Mouse (Mus musculus) mesoderm, embryonic 11.5 days (tissue): Measurements from ENCODE around the gene Dact3.

ENCODE experiments used
- DNase-seq: peaks from one replicate; pipeline ENCODE4 v3.0.0-alpha.2; 2012; ENCODE audit warnings: low read depth, low spot score

The Dact3 gene

DNA sequence AGATGAGACGGTGACA lies at the start of gene Dact3:
Gene Dact3 (plus strand): TSS at position 8 of the 16 bp plus-strand sequence.
- DNase-seq: no peak

DNA sequence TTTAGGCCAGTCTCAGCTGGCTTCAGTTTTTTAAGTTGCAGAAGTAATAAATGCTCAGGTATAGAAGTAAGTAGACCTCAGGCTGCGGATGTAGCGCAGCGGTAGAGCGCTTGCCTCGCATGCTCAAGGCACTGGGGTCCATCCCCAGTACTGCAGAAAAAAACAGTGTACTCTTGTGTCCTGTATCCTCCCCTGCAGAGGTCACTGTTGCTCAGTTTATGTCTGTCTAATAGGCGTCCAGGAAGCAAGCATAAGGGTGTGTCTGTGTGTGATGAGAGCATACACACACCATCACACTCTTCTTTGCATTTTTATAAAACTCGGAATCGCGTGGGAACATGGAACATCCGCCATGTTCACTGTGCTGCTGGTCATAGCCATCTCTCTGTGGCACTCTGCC lies 49.3 kb upstream of the Dact3 start:
- DNase-seq: no peak

DNA sequence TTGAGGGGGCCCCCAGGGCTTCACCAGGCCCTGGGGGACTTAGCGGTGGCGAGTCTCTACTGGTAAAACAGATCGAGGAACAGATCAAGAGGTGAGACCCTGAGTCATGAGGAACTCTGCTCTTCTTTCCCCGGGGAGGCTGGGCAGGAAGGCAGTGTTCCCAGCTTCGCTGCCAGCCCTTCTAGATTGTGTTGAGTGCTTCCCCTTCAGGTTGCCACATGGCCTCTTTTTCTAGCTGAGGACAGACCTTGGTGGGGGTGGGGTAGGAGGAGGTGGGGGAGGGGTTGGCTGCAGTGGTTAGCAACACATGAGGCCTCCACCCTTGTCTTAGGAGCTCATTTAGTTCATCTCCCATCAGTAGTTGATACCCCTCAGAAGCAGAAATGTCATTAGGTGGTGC lies 48.5 kb upstream of the Dact3 start:
- DNase-seq: no peak

DNA sequence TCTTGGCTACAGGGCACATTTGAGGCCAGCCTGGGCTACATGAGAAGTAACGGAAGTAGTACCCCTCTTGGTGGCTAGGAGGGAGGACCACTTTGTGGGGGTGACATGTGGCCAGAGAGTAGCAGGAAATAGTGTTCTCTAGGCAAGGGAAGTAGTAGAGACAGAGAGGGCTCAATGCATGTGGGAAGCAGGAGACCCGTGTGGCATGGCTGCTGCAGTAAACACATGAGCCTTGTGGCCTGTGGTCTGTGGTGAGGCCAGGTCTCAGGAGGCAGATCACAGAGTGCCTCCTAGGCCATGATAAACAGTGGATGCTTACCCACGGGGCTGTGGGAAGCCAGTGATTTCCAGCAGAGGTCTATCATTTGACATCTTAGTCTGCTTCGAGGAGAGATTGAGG lies 47.8 kb upstream of the Dact3 start:
- no peak for DNase-seq

DNA sequence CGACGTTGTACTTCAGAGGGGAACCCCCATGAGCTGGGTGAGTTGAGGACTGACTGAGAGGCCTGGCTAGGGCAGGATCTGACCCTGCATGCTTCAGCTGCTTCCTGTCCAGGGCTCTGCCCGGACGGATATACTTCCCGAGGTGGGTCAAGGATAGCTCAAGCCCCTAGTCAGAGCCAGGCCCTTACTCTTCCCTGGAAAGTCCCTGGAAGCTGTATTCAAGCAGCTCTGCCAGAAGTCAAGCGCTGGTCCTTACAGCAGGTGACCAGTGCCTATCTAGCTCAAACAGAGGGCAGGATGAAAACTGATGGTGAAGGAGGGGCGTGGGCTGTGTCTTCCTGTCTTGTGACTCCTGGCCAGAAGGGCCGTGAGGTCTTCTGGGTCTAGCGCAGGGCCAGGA lies 44.7 kb upstream of the Dact3 start:
- DNase-seq: no peak

DNA sequence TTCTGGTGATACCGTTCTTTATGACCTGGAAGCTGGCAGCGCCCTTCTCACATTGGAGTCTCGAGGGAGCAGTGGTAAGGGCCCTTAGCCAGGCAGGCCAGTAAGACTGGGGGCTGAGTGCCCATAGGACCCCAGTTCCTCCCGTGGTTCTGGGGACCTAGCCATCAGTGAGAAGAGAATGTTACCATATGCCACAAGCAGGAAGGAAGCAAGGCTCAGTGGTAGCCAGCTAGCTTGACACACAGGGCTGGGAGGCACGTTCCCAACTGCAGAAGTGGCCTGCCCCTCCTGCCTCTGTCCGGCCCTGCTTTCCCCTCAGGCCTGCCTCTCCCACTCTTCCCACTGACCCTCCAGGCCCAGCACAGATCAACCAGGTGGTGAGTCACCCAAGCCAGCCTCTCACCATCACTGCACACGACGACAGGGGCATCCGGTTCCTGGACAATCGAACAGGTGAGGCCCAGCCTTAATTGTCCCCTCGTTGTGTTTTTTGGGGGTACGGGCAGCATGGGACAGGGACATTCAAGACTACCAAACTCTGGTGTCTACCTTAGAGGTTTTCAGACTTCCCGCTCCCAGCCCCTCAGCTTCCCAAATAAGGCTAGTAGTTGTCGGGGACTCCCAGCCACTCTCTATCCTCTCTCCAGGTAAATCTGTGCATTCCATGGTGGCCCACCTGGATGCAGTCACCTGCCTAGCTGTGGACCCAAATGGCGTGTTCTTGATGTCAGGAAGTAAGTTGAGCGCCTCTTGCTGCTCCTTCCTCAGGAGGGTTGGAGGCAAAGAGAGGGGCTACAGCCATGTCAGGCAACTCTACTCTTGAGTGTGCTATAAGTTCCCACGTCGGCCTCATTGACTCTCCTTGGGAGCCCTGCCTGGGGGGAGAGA lies 37.0 kb upstream of the Dact3 start:
- no peak for DNase-seq

DNA sequence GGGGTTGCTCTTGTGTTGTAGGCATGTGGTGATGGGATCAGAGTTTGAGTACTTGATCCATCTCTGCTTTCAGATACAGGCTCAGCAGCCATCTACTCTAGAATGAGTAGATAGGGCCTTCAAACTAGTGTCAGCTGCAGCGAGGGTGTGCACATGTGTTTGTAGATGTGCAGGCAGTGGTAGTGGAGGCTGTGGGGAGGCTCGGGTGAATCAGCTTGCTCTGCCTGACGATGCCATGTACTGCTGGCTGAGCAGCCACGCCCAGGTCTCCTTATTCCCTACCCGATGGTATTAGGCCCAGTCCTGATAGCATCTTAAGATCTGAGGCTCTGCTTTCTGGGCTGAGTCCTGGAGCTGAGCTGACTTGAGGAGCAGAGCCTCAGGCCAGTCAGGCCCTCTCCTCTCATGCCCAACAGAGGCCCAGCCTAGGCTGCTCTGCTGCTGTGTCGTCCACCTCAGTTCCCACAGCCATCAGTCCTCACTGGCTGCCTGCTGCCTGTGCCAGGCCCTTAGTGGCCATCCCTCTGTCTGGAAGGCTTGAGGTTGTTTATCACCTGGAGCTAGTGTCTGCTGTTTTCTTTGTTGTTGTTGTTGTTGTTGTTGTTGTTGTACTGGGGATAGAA lies 36.2 kb upstream of the Dact3 start:
- DNase-seq: no peak

DNA sequence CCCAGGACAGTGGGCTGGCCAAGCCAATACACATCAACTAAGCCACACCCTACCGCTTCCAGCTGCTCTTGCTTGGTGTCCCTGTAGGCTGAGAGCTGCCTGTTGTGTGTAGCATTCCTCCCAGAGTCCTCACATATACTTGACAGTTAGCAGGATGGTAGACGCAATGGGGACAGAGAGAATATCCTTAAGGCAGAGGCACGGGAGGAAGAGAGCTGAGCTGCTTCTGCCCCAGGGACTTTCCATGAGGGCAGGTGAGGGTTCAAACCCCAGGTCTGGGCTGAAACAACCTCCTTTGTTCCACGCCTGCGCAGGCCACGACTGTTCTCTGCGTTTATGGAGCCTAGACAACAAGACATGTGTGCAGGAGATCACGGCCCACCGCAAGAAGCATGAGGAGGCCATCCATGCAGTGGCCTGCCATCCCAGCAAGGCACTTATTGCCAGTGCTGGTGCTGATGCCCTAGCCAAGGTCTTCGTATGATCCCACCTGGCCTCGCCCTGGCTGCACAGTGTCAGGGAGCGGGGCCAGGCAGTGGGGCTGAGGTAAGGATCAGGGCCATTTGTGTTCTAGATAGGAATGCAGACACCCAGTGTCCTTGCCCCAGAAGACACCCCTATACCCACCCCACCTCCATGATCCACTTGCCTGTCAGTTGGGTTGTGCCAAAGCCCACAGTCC lies 35.5 kb upstream of the Dact3 start:
- DNase-seq: no peak

DNA sequence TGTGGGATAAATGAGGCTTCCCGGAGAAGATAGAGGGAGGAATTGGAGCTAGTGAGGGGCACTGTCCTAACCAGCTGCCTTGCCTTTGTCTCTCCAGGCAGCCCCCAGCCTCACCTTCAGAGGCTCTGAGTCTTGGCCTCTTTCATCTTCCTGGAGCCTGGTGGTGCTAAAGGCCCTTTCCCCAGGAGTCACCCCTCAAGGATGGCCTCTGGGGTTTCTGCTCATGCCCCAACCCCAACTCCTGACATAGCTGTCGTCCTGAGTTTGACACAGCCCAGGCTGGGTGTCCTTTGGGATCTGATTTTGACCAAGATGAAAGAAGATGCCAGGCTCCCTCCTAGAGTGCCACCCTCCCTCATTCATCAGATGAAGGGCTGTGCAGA lies 35.0 kb upstream of the Dact3 start:
- no peak for DNase-seq

DNA sequence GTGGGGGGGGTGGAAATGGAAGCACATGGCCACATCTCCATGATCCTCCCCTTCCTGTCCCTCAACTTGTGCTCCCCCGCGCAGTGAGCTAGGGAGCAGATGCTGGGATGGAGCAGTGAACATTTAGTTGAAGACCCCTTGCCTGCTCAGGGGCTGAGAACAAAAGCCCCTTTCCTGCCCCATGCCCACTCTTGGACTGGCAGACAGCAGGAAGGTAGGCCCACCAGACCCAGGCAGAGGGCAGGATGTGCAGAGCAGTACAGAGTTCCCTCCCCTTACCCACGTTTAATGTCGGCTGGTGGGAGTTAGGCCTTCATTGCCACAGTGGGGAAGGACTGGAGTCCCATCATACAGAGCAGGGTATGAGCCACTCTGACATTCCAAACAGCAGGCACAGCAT lies 34.0 kb upstream of the Dact3 start:
- no peak for DNase-seq

DNA sequence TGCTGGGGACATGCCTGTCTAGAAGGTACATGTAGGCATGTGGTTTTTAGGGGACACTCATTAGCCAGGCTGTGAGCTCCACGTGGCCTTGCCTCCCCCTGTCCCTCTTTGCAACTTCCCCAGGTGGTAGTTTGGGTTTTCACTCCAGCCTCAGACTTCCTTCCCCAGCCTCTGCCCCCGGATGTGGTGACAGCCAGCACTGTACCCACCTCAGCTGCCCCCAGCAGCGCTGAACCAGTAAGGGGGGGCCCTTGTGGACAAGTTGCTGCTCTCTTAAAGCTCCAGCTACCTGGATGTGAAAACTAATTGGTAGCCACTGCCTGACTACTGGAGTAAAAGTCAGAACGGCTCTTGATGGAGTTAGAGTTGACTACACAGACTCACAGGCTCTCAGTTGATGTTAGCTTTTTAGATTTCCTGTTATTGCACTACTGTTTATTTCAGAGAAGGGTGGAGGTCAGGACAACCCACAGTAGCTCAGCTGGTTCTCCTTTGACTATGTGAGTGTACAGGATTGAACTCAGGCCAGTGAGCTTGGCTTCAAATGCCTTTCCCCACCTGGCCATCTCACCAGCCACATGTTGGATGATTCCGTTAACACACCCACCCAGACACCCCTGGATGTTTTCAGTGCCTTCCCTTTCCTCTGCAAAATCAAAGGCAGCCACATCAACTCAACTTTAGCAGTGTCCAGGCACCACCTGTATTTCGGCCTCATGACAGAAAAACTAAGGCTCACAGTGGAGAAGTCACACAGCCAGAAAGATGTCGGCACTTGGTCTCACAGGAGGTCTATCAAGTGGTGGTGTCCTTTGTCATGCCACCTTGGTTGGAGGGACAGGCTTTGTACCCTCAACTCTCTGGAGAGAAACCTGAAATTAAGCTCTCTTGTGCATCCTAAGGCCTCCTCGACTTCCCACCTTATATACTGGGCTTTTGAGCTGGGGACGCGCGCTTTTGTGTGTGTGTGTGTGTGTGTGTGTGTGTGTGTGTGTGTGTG lies 33.3 kb upstream of the Dact3 start:
- DNase-seq: no peak

DNA sequence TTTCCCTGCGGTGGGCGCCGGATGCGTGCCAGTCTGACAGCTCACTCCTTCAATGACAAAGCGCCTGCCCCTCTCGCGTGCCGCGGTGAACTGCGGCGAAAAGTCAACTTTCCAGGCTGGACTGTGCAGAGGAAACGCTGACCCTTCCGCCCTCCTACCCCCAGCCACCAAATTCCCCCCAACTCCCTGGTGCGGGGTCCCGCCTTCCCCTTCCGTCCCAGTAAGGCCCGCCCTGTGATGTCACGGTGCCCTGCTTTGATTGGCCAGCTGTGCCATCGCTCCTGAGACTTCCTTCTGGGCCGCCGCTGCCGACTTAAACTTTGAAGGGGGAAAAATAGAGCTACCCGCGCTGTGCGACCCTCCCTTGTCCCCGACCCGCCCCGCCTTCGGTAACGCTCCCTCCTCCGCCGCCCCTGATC lies 32.5 kb upstream of the Dact3 start, which contains the start of gene Prkd2:
Gene Prkd2 (plus strand): TSS at position 258 of the 419 bp plus-strand sequence.
- DNase-seq: peak; percentile 90

DNA sequence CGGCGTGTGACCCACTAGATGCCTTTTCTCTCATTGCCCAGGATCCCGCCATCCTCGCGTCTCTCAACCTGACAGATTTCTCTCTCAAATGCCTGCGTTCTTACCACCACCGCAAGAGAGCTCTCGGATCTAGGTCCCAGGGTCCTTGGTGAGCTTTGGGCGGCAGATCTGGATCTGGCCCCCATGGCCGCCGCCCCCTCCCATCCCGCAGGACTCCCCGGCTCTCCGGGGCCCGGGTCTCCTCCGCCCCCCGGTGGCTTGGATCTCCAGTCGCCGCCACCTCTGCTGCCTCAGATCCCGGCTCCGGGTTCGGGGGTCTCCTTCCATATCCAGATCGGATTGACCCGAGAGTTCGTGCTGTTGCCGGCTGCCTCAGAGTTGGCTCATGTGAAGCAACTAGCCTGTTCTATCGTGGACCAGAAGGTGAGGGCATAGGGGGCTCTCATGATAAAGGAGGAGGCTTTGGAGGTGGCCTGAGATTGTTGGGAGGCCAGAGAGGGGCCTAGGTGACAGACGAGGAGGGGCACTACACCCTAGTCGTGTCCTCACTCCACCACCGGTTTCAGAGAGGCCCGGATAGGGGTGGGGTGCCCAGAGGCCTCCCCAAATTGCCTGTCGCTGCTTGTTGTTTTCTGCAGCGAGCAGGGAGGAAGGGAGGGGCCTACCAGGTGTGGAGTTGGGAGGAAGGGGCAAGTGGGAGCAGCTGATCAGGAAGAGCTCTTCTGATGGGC lies 31.5 kb upstream of the Dact3 start:
- no peak for DNase-seq

DNA sequence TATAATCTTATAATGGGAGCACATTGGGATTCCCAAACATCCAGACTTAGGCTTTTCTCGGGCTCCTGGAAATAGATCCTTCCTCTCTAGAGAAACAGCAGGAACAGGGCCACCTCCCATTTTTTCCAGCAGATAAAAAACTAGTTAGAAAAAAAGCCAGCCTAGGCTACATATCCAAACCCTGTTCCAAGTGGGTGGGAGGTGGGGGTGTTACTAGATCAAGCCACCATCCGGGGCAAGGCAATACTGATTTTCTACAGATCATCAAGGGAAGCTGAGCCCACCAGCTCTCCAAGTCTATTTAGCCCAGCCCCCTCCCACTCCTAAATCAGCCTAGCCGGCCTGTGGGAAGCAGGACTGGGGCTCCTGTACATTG lies 30.4 kb upstream of the Dact3 start:
- DNase-seq: no peak

DNA sequence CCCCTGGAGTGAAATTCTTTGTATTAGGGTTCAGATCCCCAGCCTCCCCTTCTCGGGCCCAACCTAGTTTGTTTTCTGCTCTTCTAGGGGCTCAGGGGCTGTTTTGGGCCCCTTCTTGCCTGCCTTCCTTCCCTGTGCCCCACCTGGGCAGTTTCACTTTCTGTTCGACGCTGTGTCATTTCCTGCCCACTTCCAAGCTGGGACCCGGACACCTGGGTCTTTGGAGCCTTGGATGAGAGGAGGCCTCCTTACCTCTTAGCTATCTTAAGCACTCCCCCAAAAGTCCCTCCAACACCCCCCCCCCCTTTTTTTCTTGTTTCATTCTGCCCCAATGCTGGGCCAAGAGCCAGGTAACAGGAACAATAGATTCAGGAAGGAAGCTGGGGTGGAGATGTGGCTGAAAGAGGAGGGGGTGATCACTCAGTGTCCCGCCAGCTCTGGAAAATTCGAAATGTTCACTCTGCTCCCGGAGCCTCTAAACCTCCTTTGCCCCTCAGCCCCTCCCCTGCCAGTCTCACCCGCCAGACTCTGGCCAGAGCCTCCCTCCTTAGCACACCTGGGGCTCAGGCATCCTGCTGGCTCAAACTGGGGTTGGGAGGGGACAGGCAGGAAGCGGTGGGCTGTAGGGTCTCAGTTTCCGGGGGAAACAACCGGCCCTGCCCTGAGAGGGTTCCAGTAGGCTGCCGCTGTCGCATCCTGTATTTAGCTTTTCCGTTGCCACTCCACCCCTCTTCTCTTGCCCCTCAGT lies 29.9 kb upstream of the Dact3 start:
- DNase-seq: no peak

DNA sequence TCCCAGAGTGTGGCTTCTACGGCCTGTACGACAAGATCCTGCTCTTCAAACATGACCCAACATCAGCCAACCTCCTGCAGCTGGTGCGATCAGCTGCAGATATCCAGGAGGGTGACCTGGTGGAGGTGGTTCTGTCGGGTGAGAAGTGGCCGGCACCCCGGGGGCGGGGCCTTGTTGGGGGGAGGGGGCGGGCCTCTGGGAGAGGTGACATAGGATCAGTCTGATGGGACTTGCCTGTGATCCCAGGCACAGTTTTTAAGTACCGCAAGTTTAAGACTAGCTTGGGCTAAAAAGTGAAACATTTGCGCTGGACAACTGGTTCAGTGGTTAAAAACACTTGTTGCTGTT lies 29.3 kb upstream of the Dact3 start:
- DNase-seq: no peak

DNA sequence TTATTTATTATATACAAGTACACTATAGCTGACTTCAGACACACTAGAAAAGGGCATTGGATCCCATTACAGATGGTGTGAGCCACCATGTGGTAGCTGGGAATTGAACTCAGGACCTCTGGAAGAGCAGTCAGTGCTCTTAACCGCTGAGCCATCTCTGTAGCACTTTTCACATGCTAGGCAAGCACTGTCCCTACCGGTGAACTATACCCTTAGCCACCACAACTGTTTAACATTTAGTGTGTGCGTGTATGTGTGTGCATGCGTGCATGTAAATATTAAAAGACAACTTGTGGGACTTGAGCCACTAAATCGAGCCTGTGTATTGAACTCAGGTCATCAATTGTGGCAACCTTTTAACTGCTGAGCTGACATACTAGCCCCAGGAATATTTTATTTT lies 28.3 kb upstream of the Dact3 start:
- no peak for DNase-seq

DNA sequence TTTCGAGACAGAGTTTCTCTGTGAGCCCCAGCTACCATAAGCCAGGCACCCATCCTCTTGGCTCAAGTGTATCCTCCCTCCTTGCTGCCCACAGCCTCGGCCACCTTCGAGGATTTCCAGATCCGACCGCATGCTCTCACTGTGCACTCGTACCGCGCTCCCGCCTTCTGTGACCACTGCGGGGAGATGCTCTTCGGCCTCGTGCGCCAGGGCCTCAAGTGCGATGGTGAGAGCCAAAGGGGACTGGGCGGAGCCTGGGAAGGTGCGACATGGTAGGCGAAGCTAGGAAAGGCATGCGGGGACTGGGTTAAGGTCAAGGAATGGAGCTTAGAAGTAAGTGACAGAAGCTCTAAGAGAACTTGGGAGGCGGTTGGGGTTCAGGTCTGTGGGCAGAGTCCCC lies 27.6 kb upstream of the Dact3 start:
- no peak for DNase-seq

DNA sequence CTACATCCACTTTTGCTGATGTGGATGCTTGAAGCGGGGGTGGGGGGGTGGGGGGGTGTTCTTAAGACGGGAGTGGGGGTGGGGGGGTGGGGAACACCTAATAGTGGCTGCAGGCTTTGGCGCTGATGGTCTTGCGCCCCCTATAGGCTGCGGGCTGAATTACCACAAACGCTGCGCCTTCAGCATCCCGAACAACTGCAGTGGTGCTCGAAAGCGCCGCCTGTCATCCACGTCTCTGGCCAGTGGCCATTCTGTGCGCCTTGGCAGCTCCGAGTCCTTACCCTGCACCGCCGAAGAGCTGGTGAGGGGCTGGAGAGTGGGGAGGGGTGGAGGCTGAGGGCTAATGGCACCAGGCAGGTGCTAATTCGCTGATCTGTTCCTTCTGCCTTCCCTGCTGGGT lies 26.5 kb upstream of the Dact3 start:
- peak; percentile 48 for DNase-seq

DNA sequence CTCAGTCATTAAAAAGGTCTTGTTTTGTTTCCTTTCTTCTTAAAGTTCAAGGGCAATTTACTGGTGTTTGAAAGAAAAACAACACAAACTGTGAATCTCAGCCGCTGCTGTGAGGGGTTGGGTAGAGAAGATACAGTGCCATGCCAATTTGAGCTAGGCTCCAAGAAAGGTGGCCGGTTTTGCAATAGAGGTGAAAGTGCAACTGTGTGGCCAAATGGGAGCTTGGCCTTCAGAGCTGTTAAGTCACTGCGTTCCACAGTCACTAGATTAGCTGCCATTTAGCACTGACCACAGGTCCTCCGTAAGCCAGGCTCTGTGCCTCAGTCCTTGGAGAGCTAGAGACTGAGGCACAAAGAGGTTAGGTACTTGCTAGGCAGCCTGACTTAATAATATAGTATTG lies 23.5 kb upstream of the Dact3 start:
- DNase-seq: no peak

DNA sequence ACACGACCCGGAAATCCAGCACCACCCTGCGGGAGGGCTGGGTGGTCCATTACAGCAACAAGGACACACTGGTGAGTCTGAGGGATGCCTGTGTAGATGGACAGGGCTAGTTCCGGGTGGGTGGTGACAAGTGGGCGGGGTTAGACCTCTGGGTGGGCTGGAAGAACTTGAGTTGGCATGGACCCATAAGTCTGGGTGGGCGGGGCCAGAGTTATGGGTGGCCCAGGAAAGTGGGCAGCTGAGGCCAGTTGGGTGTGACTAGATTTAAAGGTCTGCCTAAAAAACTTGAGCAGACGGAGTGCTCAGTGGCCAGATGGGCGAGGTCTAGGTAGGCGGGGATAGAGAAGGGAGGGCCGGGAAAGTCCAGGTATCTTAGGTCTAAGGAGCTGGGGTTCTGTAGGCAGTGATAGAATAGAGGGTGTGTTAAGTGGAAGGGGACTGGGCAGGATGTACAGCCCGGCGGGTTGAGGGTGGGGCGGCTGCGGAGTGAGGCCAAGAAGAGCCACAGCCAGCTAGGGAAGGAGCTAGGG lies 21.8 kb upstream of the Dact3 start:
- no peak for DNase-seq
